Mouse (Mus musculus) hindbrain, embryonic 13.5 days (tissue): Measurements from ENCODE around the gene Rbak. TPM values are rescaled to one million over a fixed set of nuclear protein-coding genes. Genes with fewer than 3 reads are reported as not detected.
A peak's percentile ranks its signal among the peaks of the same experiment; 100 is the strongest.

Experiments used
- ATAC-seq: fragments of 200-750 bp; cut with Nextera tagmentation; 2 replicates; pipeline ENCODE4 v1.8.0; 2017; ENCODE audit warnings: moderate TSS enrichment; ENCODE audit not compliant: low FRiP score
- H3K27ac ChIP-seq: fragments of 300-500 bp; sonication (generic); 2 replicates; pipeline ENCODE4 v1.5.1; 2015; ENCODE audit warnings: inconsistent platforms, mild to moderate bottlenecking, moderate library complexity
- H3K27me3 ChIP-seq: fragments of 300-500 bp; sonication (generic); 2 replicates; pipeline ENCODE4 v1.6.1; 2015; ENCODE audit warnings: mild to moderate bottlenecking, inconsistent platforms
- H3K36me3 ChIP-seq: fragments of 300-500 bp; sonication (generic); 2 replicates; pipeline ENCODE4 v1.6.1; 2015; ENCODE audit warnings: mild to moderate bottlenecking, inconsistent platforms
- H3K4me1 ChIP-seq: fragments of 300-500 bp; sonication (generic); replicated peaks from 2 replicates; pipeline ENCODE4 v1.6.1; 2015; ENCODE audit warnings: inconsistent platforms
- H3K4me2 ChIP-seq: fragments of 300-500 bp; sonication (generic); 2 replicates; pipeline ENCODE4 v1.6.1; 2015; ENCODE audit warnings: inconsistent platforms, mild to moderate bottlenecking, moderate library complexity
- H3K4me3 ChIP-seq: fragments of 300-500 bp; sonication (generic); 2 replicates; pipeline ENCODE4 v1.5.1; 2015; ENCODE audit warnings: mild to moderate bottlenecking, inconsistent platforms
- H3K9ac ChIP-seq: fragments of 300-500 bp; sonication (generic); 2 replicates; pipeline ENCODE4 v1.6.1; 2015; ENCODE audit warnings: mild to moderate bottlenecking, inconsistent platforms
- H3K9me3 ChIP-seq: fragments of 300-500 bp; sonication (generic); 2 replicates; pipeline ENCODE4 v1.6.1; 2016; ENCODE audit warnings: inconsistent platforms
- WGBS: fragments of 180-500 bp; shearing (Covaris S2); methylation state at CpG from one replicate; pipeline ENCODE4 v1.1.7; 2015; 5-methylcytosine and 5-hydroxymethylcytosine counted together
- microRNA-seq: library from miRNA; unstranded; fragments of <30 nt; microRNA quantifications from one replicate; pipeline ENCODE4, GENCODE M21; 2016
- polyA plus RNA-seq: library from polyadenylated mRNA; unstranded; fragments of >200 nt; fragmentation: Nextera tagmentation; extraction: Ambion mirVana; gene quantifications from 2 replicates; pipeline ENCODE4 v1.2.1, GENCODE M21; 2015

Gene Rbak
- polyA plus RNA-seq, 1 experiment from 2014 or later = 12.7 TPM

DNA sequence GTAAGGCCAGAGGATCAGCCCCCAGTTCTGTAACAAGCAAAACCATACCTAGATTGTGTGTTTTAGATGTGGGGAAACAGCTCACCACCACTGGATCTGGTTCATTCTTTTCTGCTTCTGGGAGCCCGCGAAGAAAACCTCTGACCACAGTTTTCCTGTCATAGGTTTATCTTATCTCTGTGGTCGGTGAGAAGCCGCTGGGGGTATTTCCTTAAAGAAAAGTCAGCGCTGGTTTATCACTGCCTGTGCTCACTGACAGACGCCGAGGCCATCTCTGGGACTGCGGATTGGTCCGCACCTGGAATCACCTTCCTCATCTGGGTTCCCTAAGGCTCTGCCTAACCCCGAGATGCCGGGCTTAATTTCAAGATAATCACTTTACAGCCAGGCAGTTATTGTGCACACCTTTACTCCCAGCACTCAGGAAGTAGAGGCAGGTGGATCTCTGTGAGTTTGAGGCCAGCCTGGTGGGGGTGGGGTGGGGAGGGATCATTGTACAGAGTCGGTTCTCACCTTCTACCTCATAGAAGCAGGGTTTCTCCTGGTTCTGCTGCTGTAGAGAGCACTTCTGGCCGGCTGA lies 47.5 kb downstream of the Rbak start:
- H3K27me3 ChIP-seq = no peaks in the 10 kb centered on the region
- 87% methylated on average over 13 of the region's 13 CpGs for WGBS

DNA sequence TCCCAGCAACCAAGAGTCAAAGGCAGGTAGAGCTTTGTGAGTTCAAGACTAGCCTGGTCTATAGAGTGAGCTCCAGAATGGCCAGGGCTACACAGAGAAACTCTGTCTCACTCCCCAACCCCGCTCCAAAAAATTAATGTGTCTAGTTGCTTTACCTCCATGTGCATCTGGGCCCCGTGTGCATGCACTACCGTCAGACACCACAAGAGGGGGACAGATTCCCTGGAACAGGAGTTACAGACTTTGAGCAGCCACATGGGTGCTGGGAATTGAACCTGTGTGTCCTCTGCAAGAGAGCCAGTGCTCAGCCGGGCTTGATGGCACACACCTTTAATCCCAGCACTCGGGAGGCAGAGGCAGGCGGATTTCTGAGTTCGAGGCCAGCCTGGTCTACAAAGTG lies 50.2 kb downstream of the Rbak start:
- Histone ChIP-seq H3K9me3 (peaks cover 10% of the 10 kb centered on the region), H3K36me3 (no peaks in the 10 kb centered on the region), H3K9ac (no peak overlapping the region), H3K4me3 (no peak overlapping the region), H3K4me2 (no peak overlapping the region), H3K4me1 (peaks cover 7% of the 10 kb centered on the region), H3K27ac (no peak overlapping the region), H3K27me3 (no peaks in the 10 kb centered on the region)
- 88% methylated on average over 7 of the region's 7 CpGs for WGBS
- ATAC-seq = no peak

More for the DNA sequence above, 47.5 kb downstream of the Rbak start:
- H3K9ac ChIP-seq = no peak overlapping the region
- H3K4me3 ChIP-seq = no peak overlapping the region
- H3K4me2 ChIP-seq = no peak overlapping the region
- H3K9me3 ChIP-seq = peaks cover 10% of the 10 kb centered on the region
- H3K27ac ChIP-seq = no peak overlapping the region
- ATAC-seq = no peak
- H3K4me1 ChIP-seq = no peaks in the 10 kb centered on the region
- no peaks in the 10 kb centered on the region for H3K36me3 ChIP-seq

GRCm38 (mm10) chr5:143129101-143129500 lies 51.5 kb downstream of the Rbak start:
- WGBS = 93% methylated on average over 16 of the region's 16 CpGs
- Histone ChIP-seq H3K4me1 (peaks cover 9% of the 10 kb centered on the region), H3K36me3 (no peaks in the 10 kb centered on the region), H3K4me2 (no peak overlapping the region), H3K27me3 (no peaks in the 10 kb centered on the region), H3K9ac (no peak overlapping the region), H3K9me3 (peaks cover 10% of the 10 kb centered on the region), H3K4me3 (no peak overlapping the region), H3K27ac (no peak overlapping the region)
- no peak for ATAC-seq

DNA sequence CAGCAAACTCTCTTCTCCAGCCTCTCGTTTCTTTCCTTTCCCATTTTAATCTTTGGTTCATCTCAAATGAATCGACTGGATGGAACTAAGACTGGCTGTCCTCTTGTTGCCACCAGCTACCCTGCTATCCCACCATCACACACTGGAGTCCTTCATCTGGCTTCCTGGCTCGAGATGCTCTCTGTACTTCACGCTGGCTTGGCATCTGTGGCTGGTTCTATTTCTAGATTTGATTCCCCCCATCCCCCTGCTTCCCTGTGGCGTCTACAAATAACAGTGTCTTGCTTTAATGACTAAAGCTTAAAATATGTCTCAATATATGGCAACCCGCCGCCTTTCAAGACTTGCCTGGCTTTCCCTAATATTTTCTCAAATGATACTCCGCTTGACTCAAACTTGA lies 52.7 kb downstream of the Rbak start:
- no peak overlapping the region for H3K27ac ChIP-seq
- no peak overlapping the region for H3K4me3 ChIP-seq
- peaks cover 10% of the 10 kb centered on the region for H3K9me3 ChIP-seq
- peaks cover 9% of the 10 kb centered on the region for H3K4me1 ChIP-seq
- H3K36me3 ChIP-seq = no peaks in the 10 kb centered on the region
- H3K4me2 ChIP-seq = no peak overlapping the region
- 87% methylated on average over 8 of the region's 8 CpGs for WGBS
- no peaks in the 10 kb centered on the region for H3K27me3 ChIP-seq
- H3K9ac ChIP-seq = no peak overlapping the region
- no peak for ATAC-seq

DNA sequence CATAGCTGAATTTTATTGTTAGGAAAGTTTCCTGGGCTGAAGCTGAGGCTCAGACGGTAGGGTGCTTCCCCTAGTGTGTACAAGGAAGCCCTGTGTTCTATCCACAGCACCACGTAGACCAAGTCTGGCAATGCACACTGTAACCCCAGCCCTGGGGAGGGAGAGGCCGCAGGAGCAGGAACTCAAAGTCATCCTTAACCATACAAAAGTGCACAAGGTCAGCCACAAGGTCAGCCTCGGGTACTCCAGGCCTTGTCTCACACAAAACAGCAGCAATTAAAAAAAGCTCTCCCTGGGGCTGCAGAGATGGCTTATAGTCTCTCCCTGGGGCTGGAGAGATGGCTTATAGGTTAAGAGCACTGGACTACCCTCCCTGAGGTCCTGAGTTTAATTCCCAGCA lies 53.7 kb downstream of the Rbak start:
- ATAC-seq = no peak
- no peaks in the 10 kb centered on the region for H3K27me3 ChIP-seq
- peaks cover 9% of the 10 kb centered on the region for H3K4me1 ChIP-seq
- peaks cover 10% of the 10 kb centered on the region for H3K9me3 ChIP-seq
- no peak overlapping the region for H3K9ac ChIP-seq
- H3K36me3 ChIP-seq = no peaks in the 10 kb centered on the region
- H3K27ac ChIP-seq = no peak overlapping the region
- H3K4me2 ChIP-seq = no peak overlapping the region
- H3K4me3 ChIP-seq = no peak overlapping the region
- WGBS = 63% methylated on average over 4 of the region's 4 CpGs

GRCm38 (mm10) chr5:143126089-143126488 lies 54.5 kb downstream of the Rbak start:
- Histone ChIP-seq H3K36me3 (no peaks in the 10 kb centered on the region), H3K4me2 (no peak overlapping the region), H3K9ac (no peak overlapping the region), H3K27ac (peak overlapping the region; percentile 79; the same call in 1 of the 2 replicates), H3K4me1 (peaks cover 9% of the 10 kb centered on the region), H3K27me3 (no peaks in the 10 kb centered on the region), H3K4me3 (no peak overlapping the region), H3K9me3 (peaks cover 10% of the 10 kb centered on the region)
- 93% methylated on average over 8 of the region's 9 CpGs for WGBS
- ATAC-seq = no peak

DNA sequence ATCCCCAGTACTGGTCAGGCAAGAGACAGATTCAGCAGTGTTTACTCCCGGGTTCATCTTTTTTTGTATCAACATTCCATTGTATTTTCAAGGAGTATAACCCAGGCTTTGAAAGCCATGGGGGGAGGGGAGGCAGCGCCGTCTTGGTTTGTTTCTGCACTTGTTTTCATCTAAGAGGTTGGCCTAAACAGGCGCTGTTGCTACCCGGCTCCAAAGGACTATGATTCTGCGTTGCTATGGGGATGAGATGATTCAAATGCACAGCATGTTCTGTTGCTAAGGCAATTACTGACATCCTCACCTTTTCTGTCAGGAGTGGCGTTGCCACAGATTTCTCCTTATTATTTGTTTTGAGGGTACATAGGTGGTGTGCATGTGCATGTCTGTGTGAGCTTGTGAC lies 55.0 kb downstream of the Rbak start:
- Histone ChIP-seq H3K9ac (no peak overlapping the region), H3K27ac (peak overlapping the region; percentile 79), H3K36me3 (no peaks in the 10 kb centered on the region), H3K4me1 (peaks cover 9% of the 10 kb centered on the region), H3K4me2 (no peak overlapping the region), H3K9me3 (peaks cover 10% of the 10 kb centered on the region), H3K4me3 (no peak overlapping the region), H3K27me3 (no peaks in the 10 kb centered on the region)
- 28% methylated on average over 7 of the region's 7 CpGs for WGBS
- ATAC-seq = 0 out of 2 replicates have a peak, but pooled peaks have one; percentile 65

DNA sequence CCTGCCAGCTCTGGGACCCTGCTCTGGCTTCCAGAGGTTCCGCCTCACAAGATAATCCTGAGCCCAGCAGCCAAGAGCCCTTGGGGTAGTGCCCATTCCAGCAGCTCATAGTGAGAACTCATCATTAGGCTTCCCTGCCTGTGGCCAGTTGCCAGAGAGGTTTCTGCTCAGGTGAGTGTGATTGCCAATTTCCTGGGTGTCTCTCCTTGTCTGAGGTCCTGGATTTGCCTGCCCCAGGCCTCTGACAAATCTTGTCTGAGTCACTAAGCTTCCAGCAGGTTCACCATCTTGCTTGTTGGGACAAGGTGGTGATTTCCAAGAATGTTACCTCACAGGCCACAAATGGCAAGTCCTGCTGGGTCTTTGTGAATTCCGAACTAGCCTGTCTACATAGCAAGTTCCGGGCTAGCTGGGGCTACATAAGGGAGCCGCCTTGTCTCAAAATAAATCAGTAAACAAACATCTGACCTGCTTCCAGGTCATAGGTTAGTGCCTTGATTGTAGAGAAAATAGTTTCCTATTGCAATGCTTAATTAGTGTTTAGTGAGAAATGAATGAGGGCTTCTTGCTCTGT lies 55.7 kb downstream of the Rbak start:
- Histone ChIP-seq H3K9ac (no peak overlapping the region), H3K9me3 (peaks cover 10% of the 10 kb centered on the region), H3K4me2 (no peak overlapping the region), H3K27me3 (no peaks in the 10 kb centered on the region), H3K27ac (peak overlapping the region; percentile 79), H3K4me1 (peaks cover 9% of the 10 kb centered on the region), H3K36me3 (no peaks in the 10 kb centered on the region), H3K4me3 (no peak overlapping the region)
- ATAC-seq = no peak
- WGBS = 81% methylated on average over 4 of the region's 4 CpGs

- 41% methylated on average over 1 of the region's 1 CpGs for WGBS
- Histone ChIP-seq H3K4me1 (peaks cover 9% of the 10 kb centered on the region), H3K27ac (no peak overlapping the region), H3K27me3 (no peaks in the 10 kb centered on the region), H3K4me3 (no peak overlapping the region), H3K9me3 (no peaks in the 10 kb centered on the region), H3K36me3 (no peaks in the 10 kb centered on the region), H3K9ac (no peak overlapping the region), H3K4me2 (no peak overlapping the region)
- no peak for ATAC-seq
Observed at GRCm38 (mm10) chr5:143122673-143123072, 57.9 kb downstream of the Rbak start.

Small RNA genes within 50 kb of the gene (microRNA-seq; reads per million reads assigned to microRNA genes)
- gene Gm44405 = not detected

Other genes with a start within 250 kb of the Rbak start
- 484 and 516 TPM in 2 replicates for gene Fscn1, start 220.4 kb downstream of the Rbak start, polyA plus RNA-seq
- gene Rnf216, start 67.8 kb downstream of the Rbak start, polyA plus RNA-seq = 34.0 and 38.3 TPM in 2 replicates
- gene Olfr718-ps1, start 33.2 kb downstream of the Rbak start, polyA plus RNA-seq = 0.08 TPM in 1 of 2 replicates, not detected in the other
- not detected in 2 replicates for gene Spdye4b, start 242 bp upstream of the Rbak start, polyA plus RNA-seq
- gene Spdye4a, start 46.1 kb upstream of the Rbak start, polyA plus RNA-seq = not detected in 2 replicates
- gene Zfp12, start 54.4 kb upstream of the Rbak start, polyA plus RNA-seq = 22.8 and 23.4 TPM in 2 replicates
- 9.0 and 9.4 TPM in 2 replicates for gene Zfp316, start 89.2 kb upstream of the Rbak start, polyA plus RNA-seq
- 0.18 TPM in 1 of 2 replicates, not detected in the other for gene Zfp853, start 112.8 kb upstream of the Rbak start, polyA plus RNA-seq
- 34.8 and 36.2 TPM in 2 replicates for gene E130309D02Rik, start 134.6 kb upstream of the Rbak start, polyA plus RNA-seq
- gene Zdhhc4, start 148.5 kb upstream of the Rbak start, polyA plus RNA-seq = 75.4 and 82.7 TPM in 2 replicates
- 0.45 and 0.47 TPM in 2 replicates for gene Grid2ip, start 176.6 kb upstream of the Rbak start, polyA plus RNA-seq
- gene Kdelr2, start 223.1 kb upstream of the Rbak start, polyA plus RNA-seq = 150 TPM in 2 replicates